Mouse (Mus musculus) liver, adult 2 months (tissue): ENCODE measurements around the gene Scin.

Source experiments
- CTCF ChIP-seq: fragments of 200-500 bp; IDR thresholded peaks from 2 replicates; pipeline ENCODE4 v1.5.1; 2011; ENCODE audit warnings: low read depth, low read length, control low read depth
- POLR2A ChIP-seq: fragments of 200-500 bp; IDR thresholded peaks from 2 replicates; pipeline ENCODE4 v1.6.1; 2011; ENCODE audit warnings: low read length, control low read depth; ENCODE audit not compliant: insufficient read depth; ENCODE audit errors: extremely low read depth

DNA sequence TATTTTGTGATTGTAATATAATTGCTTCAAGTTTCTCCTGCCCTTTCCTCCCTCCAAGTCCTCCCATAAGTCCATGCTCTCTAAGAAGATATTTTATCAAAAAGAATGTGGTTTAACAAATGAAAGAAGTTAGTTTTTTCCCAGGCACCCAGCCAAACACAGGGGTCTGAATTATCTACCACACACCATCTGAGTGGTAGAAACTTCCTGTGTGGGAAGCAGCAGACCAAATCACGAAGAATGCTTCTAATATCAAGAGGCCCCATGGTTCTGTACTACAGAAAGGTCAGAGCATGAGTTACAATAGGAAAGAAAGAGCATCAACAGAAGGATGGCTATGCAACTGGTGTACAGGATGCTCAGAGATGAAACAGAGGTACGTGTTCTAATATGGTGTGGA lies 25.9 kb downstream of the Scin start:
- TF ChIP-seq CTCF = no peak
- TF ChIP-seq POLR2A = no peak
